Mouse (Mus musculus): Measurements from ENCODE around the gene Ext2. TPM values are rescaled to one million over a fixed set of nuclear protein-coding genes. Genes with fewer than 3 reads are reported as not detected.

Gene Ext2
- polyA plus RNA-seq, 1 experiment from 2014 or later: 79.1 TPM

DNA sequence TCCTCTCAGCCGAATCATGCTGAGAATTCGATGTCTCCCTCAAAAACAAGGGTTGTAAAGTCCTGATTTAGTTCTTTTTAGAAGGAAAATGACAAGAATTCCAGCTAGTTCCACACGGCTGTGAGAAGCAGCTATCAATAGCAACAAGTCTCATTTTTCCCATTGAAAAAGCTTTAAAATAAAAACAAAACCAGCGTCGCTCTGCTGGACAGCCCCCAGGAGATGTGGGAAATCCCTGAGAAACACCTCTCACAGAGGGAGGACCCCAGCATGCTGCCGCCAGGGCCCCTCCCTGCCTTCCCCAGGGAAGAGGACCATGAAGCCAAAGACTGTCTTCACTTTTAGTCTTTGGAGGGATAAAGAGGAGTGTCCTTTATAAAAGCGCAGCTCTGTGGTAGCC is 21.3 kb downstream of the Ext2 start:
- Histone ChIP-seq H3K4me3 (no peak overlapping the region), H3K9me3 (replicated peaks) (no peaks in the 10 kb centered on the region), H3K4me1 (no peaks in the 10 kb centered on the region), H3K36me3 (peaks cover 69% of the 10 kb centered on the region), H3K27me3 (ENCODE audit: low read depth, poor library complexity, severe bottlenecking) (no peaks in the 10 kb centered on the region), H3K27ac (no peak overlapping the region)
- 89% methylated on average over 7 of the region's 7 CpGs for WGBS
- no peak for DNase-seq (ENCODE audit: low spot score)

DNA sequence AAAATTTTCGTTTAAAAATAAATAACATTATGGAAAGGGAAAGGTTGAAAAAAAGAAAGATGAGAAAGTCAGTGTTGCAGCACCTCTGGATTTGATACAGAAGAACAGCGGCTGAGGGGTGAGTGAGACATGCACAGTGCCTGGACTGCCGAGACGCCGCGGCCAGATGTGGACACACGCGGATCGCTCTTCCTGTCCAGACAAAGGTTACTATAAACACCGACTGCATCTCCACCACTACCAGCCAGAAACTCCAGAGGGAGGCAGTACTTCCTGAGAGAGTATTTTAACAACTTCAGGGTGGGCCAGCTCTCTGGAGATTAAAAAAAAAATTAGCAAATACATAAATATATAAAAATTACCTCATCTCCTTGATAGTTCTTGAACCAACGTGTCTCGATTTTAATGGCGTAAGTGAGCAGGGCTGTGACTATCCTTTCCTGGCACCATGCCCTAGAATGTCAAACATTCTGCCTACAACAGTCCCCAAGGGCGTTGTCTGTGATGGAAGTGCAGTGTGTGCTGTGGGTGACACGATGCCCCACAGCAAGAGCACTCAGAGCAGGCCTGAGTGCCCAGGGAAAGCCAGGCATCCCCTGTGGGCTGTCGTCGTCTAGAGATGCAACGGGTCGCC is 25.1 kb downstream of the Ext2 start:
- Histone ChIP-seq H3K4me1 (peaks cover 2% of the 10 kb centered on the region), H3K27me3 (ENCODE audit: low read depth, poor library complexity, severe bottlenecking) (no peaks in the 10 kb centered on the region), H3K4me3 (no peak overlapping the region), H3K9me3 (replicated peaks) (no peaks in the 10 kb centered on the region), H3K27ac (no peak overlapping the region), H3K36me3 (peaks cover 75% of the 10 kb centered on the region)
- no peak for DNase-seq (ENCODE audit: low spot score)
- 93% methylated on average over 19 of the region's 19 CpGs for WGBS

DNA sequence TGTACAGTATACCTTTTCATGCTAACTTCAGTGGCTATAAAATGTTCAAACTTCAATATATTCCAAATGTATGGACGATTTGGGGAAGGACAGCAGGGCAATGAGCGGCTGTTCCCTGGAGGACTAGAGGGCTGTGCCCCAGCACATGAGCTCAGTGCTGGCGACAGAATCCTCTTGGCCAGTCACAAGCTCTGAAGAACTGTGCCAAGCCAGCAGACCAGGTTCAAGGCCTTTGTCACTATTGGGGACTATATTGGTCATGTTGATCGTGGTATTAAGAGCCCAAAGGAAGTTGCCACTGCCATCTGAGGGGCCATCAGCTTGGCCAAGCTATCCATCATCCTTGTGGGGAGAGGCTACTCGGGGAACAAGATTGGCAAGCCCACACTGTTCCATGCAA is 28.0 kb downstream of the Ext2 start:
- H3K9me3 ChIP-seq (replicated peaks): no peaks in the 10 kb centered on the region
- no peaks in the 10 kb centered on the region for H3K27me3 ChIP-seq (ENCODE audit: low read depth, poor library complexity, severe bottlenecking)
- 94% methylated on average over 5 of the region's 5 CpGs for WGBS
- no peak overlapping the region for H3K4me3 ChIP-seq
- H3K36me3 ChIP-seq: peaks cover 59% of the 10 kb centered on the region
- no peak overlapping the region for H3K27ac ChIP-seq
- H3K4me1 ChIP-seq: peaks cover 23% of the 10 kb centered on the region
- no peak for DNase-seq (ENCODE audit: low spot score)

DNA sequence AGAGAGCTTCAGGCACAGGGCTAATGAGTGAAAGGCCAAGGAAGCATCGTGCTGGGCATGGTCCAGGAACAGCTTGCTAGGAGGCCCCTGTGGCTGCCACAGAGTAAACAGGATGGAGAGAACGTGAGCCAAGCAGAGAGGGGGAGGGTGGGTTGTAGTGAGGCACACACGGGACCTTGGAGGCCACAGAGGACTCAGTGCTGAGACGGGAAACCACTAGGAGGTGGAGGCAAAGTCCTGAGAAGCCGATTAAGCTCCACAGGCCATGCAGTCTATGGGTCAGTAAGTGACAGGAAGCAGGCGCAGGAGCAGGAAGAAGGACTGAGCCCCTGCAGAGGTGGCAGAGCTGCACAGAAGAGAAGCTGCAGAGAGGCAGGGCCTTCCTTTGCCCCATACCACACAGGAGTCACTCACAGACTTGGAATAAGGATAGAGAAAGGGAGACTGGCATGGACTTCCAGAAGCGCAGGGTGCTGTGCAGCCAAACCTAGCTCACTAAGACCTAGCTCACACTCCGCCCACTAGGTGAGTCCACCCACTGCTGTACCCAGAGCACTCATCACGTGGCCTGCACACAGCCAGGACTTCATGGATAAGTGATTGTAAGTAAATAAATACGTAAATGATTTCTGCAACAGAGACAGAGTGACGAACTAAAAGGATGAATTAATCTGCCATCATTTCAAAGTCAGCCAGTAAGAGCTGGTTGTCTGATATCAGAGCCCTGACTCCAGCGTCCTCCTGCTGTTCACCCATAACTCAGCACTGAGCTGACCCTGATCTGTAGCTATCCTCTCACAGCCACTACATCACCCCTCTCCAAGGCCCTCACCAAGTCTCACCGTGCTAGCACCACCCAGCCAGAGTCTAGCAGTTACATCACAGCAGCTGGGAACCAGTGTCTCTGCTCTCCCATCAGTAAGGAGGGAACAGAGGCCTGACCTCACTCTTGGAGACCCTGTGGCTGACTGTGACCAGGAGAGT is 30.6 kb downstream of the Ext2 start:
- H3K27ac ChIP-seq: peak overlapping the region; percentile 57
- peaks cover 60% of the 10 kb centered on the region for H3K36me3 ChIP-seq
- H3K4me3 ChIP-seq: no peak overlapping the region
- H3K9me3 ChIP-seq (replicated peaks): no peaks in the 10 kb centered on the region
- no peak for DNase-seq (ENCODE audit: low spot score)
- H3K4me1 ChIP-seq: peaks cover 26% of the 10 kb centered on the region
- 56% methylated on average over 13 of the region's 13 CpGs for WGBS
- H3K27me3 ChIP-seq (ENCODE audit: low read depth, poor library complexity, severe bottlenecking): 0 out of 2 replicates have a peak, but pooled peaks cover 11% of the 10 kb centered on the region

DNA sequence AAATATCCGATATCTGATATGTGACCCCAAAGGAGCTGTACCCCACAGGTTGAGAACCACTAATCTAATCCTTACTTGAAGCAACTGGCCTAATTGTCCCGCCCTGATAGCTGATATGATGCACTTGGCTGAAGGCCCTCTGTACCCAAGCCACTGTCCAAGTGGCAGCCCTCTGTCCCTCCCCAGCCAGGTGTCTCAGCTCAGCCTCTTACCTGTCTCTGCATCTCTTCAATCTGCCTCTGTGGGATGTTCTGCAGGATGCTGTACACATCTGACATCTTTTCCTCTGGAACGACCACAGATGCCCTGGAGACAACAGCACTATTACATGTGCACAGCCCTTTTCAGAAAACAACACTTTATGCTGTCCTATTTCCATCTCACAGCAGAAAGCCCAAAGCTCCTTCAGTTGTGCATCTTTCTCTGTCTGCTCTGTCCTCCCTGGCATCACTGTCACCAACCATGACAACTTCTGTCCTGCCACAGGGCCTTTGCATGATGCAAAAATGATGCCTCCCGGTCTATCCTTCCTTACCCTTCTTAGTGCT is 31.5 kb downstream of the Ext2 start:
- Histone ChIP-seq H3K27me3 (ENCODE audit: low read depth, poor library complexity, severe bottlenecking) (0 out of 2 replicates have a peak, but pooled peaks cover 12% of the 10 kb centered on the region), H3K4me3 (no peak overlapping the region), H3K4me1 (peaks cover 32% of the 10 kb centered on the region), H3K9me3 (replicated peaks) (no peaks in the 10 kb centered on the region), H3K36me3 (peaks cover 52% of the 10 kb centered on the region), H3K27ac (peak overlapping the region; percentile 57)
- whole genome bisulfite sequencing: 89% methylated on average over 4 of the region's 4 CpGs
- DNase-seq (ENCODE audit: low spot score): no peak

DNA sequence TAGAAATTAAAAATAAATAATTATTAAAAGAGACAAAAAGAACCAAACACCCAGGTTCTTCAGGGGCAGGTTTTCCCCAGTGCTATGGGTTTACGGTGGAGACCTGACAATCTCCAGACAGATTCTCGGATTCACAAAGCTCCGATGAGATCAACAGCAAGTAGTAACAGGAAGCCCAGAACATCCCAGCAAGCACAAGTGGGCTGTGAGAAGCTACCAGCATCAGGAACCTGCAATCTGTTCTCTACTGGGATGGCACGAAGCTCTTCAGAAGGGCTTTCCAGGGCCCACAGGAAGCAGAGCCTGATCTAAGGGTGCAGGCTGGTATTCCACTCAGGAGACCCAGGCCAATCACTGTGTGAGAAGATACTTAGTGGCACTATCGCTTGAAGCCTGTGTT is 33.8 kb downstream of the Ext2 start:
- Histone ChIP-seq H3K9me3 (replicated peaks) (no peaks in the 10 kb centered on the region), H3K27me3 (ENCODE audit: low read depth, poor library complexity, severe bottlenecking) (peaks cover 19% of the 10 kb centered on the region), H3K27ac (no peak overlapping the region), H3K4me1 (peaks cover 53% of the 10 kb centered on the region), H3K36me3 (peaks cover 28% of the 10 kb centered on the region), H3K4me3 (no peak overlapping the region)
- no peak for DNase-seq (ENCODE audit: low spot score)
- 85% methylated on average over 5 of the region's 5 CpGs for WGBS

DNA sequence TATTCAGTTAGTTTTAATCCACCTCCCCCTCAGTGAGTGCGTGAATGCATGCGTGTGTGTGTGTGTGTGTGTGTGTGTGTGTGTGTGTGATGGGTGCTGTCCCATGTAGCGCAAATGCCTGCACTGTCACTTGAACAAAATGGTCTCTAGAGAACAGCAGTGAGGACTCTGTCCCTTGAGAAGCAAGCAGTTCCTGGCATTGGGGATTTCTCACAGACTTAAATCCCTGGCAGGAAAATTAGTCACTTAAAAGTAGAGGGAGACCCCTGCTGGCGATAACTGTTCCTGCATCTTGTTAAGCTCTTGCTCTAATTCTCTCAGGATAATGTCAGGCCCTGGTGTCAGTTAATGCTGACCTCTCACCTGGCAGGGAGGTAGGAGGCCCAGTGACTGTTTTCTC is 36.2 kb downstream of the Ext2 start:
- peak; percentile 79 for DNase-seq (ENCODE audit: low spot score)
- WGBS: 44% methylated on average over 4 of the region's 4 CpGs

DNA sequence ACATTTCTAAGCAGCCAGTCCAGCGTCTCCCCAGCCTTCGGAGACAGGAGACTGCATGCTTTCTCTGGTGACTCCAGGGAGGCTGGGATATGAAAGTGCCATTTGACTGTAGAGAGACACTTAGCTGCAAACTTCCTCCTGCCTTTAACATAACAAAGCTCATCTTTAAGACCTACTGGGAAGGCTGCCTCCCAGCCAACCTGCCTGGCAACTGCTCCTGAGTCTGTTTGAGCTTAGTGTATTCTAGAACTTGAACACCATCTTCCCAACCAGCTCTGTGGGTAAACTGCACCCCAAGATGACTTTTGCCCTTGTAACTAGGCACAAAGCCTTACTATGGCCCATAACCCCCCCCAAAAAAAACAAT is 37.0 kb downstream of the Ext2 start:
- Histone ChIP-seq H3K9me3 (replicated peaks) (no peaks in the 10 kb centered on the region), H3K4me3 (no peak overlapping the region), H3K27ac (peak overlapping the region; percentile 54), H3K36me3 (peaks cover 22% of the 10 kb centered on the region), H3K27me3 (ENCODE audit: low read depth, poor library complexity, severe bottlenecking) (peaks cover 44% of the 10 kb centered on the region), H3K4me1 (peaks cover 55% of the 10 kb centered on the region)
- DNase-seq (ENCODE audit: low spot score): no peak
- WGBS: 2% methylated on average over 2 of the region's 2 CpGs

More for the DNA sequence above, 36.2 kb downstream of the Ext2 start:
- no peak overlapping the region for H3K27ac ChIP-seq
- H3K27me3 ChIP-seq (ENCODE audit: low read depth, poor library complexity, severe bottlenecking): peaks cover 38% of the 10 kb centered on the region
- H3K4me1 ChIP-seq: peaks cover 54% of the 10 kb centered on the region
- no peaks in the 10 kb centered on the region for H3K9me3 ChIP-seq (replicated peaks)
- H3K36me3 ChIP-seq: peaks cover 22% of the 10 kb centered on the region
- no peak overlapping the region for H3K4me3 ChIP-seq

DNA sequence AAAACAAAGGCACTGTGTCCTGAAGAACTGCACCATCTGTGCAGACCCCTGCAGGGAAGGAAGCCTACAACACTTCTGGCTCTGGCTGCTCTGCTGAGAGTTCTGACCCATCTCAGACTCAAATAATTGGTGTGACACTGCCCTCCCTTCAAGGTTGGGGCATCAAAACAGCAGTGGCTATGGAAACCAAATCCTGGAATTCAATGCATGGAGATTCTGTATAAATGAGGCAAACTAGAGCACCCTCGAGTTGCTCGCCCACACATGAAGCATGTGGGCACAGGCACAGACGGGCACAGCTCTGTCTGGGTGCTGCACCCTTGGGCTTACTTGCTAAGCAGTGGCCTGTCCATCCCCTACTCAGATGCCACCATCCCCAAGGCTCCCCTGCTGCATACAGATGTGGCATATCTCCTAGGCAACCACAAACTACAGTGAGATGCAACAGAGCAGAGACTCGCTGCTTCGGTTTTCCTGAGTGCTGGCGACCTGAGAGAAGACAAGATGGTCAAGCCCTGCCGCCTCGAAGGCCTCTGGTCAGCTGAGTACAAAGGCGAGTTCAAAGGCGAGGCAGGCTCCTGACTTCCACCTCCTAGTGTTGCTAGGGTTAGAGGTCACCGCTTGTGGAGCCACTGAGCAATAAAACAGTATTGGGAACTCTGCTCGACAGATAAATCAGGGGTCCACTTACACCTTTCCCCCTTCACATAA is 37.5 kb downstream of the Ext2 start:
- peaks cover 56% of the 10 kb centered on the region for H3K4me1 ChIP-seq
- 16% methylated on average over 12 of the region's 12 CpGs for WGBS
- H3K36me3 ChIP-seq: peaks cover 19% of the 10 kb centered on the region
- H3K27me3 ChIP-seq (ENCODE audit: low read depth, poor library complexity, severe bottlenecking): peaks cover 44% of the 10 kb centered on the region
- no peaks in the 10 kb centered on the region for H3K9me3 ChIP-seq (replicated peaks)
- peak overlapping the region; percentile 54 for H3K27ac ChIP-seq
- DNase-seq (ENCODE audit: low spot score): peak; percentile 56
- H3K4me3 ChIP-seq: no peak overlapping the region

DNA sequence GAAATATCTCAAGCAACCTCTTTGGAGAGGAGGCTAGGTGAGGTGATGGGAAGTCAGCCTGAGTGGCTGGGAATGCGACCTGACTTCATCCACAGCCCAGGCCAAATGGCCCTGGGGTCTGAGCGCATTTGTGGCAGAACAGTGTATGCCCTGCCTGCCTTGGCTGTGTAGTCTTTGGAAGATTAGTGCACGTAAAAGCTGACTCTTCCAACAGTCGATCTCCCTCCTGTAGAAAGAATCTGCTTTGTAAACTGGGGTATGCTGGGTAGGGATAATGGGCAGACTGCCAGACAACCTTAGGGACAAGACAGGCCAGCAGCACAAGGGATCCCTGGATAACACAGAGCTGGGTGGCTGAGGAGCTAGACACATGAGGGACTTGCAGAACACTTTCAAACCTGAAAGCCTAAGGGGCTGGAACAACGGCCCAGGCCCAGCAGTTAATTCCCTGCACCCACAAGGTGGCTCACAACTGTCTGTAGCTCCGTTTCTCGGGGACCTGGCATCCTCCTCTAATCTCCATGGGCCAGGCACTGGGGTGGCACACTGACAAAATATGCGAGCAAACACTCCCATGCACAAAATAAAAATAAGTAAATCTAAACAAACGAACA is 38.3 kb downstream of the Ext2 start:
- peaks cover 65% of the 10 kb centered on the region for H3K4me1 ChIP-seq
- WGBS: 65% methylated on average over 9 of the region's 9 CpGs
- no peak overlapping the region for H3K27ac ChIP-seq
- peak; percentile 30 for DNase-seq (ENCODE audit: low spot score)
- peaks cover 49% of the 10 kb centered on the region for H3K27me3 ChIP-seq (ENCODE audit: low read depth, poor library complexity, severe bottlenecking)
- peaks cover 15% of the 10 kb centered on the region for H3K36me3 ChIP-seq
- H3K4me3 ChIP-seq: no peak overlapping the region
- no peaks in the 10 kb centered on the region for H3K9me3 ChIP-seq (replicated peaks)

DNA sequence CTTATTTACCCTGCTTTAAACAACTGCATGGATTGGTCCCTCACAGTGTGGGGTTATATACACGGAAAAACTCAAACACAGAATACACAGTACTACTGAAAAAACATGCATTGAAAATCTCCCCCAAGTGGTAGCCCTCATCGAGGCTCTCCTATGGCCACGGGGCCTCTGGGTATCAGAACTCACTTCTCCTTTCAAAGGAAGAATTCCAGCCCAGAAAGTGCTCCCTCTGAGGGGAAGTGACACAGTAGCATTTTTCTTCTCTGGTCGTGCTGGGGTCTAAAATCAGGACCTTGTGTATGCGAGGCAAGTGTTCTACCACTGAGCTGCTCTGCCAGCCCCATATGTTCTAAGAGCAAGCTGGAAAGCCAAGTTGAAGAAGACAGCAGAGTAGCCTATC is 39.7 kb downstream of the Ext2 start:
- H3K9me3 ChIP-seq (replicated peaks): no peaks in the 10 kb centered on the region
- WGBS: 74% methylated on average over 5 of the region's 5 CpGs
- peaks cover 53% of the 10 kb centered on the region for H3K27me3 ChIP-seq (ENCODE audit: low read depth, poor library complexity, severe bottlenecking)
- H3K36me3 ChIP-seq: 0 out of 2 replicates have a peak, but pooled peaks cover 6% of the 10 kb centered on the region
- no peak for DNase-seq (ENCODE audit: low spot score)
- no peak overlapping the region for H3K4me3 ChIP-seq
- peaks cover 65% of the 10 kb centered on the region for H3K4me1 ChIP-seq
- no peak overlapping the region for H3K27ac ChIP-seq

DNA sequence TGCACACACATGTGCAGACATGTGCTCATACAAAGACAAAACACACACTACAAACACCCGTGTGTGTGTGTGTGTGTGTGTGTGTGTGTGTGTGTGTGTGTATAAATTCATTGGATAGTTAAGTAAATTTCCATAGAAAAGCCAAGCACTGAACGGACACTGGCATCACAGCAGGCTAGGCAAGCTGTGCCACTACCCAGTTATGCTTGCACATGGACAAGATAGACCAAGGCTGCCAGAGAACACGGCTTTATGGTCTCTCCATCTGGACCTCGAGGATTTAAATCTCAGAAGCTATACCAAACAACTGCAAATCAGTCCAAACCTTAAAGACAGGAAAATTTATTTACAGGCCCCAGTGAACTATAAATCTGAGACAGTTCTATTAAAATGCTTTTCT is 40.2 kb downstream of the Ext2 start:
- DNase-seq (ENCODE audit: low spot score): no peak
- Histone ChIP-seq H3K36me3 (0 out of 2 replicates have a peak, but pooled peaks cover 1% of the 10 kb centered on the region), H3K27ac (0 out of 2 replicates have a peak overlapping the region, but pooled peaks have one; percentile 14), H3K9me3 (replicated peaks) (no peaks in the 10 kb centered on the region), H3K4me3 (no peak overlapping the region), H3K4me1 (peaks cover 69% of the 10 kb centered on the region), H3K27me3 (ENCODE audit: low read depth, poor library complexity, severe bottlenecking) (peaks cover 55% of the 10 kb centered on the region)
- 77% methylated on average over 4 of the region's 4 CpGs for WGBS
